Mouse (Mus musculus): ENCODE data around the gene Tm2d1. TPM values are rescaled to one million over a fixed set of nuclear protein-coding genes. Genes with fewer than 3 reads are reported as not detected.
"Not testable (repeated sequence)": the region's sequence is repeated elsewhere in the genome, so short reads cannot be mapped to it uniquely, and the experiment has no call there.

Tm2d1 gene
- 10 to 100 TPM; 34.9 to 49.3 (median 43.3) TPM for polyA plus RNA-seq (2017; shearing (Covaris generic))

DNA sequence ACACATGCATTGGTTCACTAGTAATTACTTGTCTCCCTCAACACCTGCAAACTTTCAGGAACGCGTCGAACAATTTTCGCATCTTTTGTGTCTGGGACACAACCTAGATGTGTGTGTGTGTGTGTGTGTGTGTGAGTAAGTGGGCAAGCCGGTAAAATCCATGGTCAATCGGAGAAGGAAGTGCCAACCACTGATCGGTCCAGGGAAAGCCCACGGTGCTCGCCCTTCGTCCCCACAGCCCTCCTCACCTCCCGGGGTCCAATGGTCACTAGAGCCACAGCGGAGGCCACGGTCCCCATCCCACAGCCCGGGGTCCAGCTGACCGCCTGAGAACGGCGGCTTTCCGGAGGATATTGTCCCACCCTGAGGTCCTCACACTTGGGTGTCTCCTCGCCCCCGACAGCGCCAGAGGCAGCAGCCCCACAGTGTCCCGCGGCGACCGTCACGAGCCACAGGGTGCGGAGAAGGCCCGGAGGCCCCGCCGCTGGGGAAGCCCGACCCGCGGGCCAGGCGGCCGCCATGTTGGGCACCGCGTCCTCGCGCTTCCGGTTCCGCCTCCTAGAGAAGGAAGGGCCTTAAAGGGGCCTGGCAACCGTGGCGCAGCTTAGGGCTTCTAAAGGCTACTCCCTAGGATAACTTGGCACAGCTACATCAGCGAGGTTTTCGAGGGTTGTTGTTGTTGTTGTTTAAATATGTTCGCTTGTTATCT lies at the start of gene Tm2d1:
Tm2d1 (minus strand) TSS at position 591 of the 709 bp plus-strand sequence.
- peak; percentile 98 for ATAC-seq

DNA sequence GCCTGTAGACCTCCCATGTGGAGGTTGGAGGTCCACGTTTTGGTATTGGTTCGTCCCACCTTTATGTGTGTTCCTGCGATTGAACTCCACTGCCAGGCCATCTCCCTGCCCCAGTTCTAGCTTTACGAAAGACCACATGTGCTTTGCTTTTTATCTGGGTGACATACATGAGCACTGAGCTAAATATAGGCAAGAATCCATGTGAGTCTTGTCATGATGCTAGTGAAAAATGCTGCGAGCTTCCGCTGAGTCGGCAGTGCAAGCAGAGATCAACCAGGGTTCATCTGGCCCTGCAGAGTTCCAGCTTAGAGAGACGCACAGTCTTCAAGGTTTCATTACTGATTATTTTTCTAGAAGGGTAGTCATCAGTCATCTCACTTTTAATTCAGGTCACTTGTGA lies 45.3 kb upstream of the Tm2d1 start:
- no peak for ATAC-seq

- ATAC-seq: not testable (repeated sequence)
These were observed 32.0 kb upstream of the Tm2d1 start for GRCm38 (mm10) chr4:98415150-98415549.

DNA sequence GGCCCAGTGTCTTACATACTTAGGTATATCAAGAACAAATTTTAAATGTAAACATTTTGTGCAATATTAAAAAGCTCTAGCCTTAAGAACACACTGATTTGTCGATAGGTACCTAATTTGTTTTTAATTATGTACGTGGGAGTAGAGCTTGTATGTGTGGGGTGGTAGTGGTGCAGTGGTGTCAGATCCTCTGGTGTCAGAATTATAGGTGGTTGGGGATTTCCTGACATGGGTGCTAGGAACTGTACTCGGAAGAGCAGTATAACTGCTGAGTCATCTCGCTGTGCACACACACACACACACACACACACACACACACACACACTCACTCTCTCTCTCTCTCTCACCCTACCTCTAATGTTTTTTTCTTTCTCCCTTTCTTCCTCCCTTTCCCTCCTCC lies 25.3 kb upstream of the Tm2d1 start:
- ATAC-seq: no peak

- no peak for ATAC-seq
These were observed 21.3 kb upstream of the Tm2d1 start for GRCm38 (mm10) chr4:98404412-98404811.

DNA sequence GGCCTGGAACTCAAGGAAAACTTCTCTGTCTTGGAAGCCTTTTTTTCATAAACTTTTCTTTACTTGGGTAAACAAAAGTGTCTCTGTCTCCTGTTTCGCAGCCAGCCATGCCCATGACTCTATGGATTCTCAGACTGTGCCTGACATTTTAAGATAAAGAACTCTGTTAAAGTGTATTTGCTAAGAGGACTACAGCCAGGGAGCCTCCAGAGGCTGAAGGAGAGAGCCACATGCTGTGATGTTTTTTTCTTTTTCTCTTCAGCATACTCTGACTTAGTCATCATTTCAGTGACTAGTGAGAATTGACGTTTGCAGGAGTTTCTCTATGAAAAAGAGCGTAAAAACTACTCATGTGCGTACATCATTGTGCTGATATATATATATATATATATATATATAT lies 20.4 kb upstream of the Tm2d1 start:
- no peak for ATAC-seq

- no peak for ATAC-seq
These were observed 18.5 kb upstream of the Tm2d1 start for GRCm38 (mm10) chr4:98401584-98401962.

DNA sequence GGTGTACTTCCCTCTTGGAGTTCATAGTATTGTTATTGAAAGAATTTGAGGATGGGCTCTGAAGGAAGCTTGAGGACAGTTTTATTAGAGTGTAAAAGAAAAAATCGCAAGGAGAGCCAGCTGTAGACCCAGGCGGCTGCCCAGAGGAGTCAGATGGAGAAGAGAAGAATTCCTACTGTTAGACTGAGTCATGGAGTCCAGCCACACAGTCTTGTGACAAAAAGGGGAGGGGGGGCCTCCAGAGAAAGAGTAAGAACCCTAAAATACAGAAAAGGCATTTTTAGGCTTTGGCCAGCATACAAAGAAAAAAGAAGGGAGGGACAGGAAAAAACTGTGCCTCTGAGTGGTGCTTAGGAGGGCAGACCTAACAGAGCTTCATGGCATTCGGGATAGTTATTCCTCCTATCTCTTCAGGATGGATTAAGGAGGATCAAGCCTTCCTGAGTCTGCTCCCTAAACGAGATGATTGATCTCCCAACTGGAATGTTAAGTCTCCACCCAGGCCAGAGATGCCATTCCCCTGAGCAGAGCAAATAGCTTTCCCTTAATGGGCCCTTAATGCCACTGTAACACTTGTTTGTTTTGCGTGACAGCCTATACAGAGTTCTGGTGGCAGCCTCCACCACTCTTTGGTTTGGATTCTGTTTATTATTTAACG lies 17.9 kb upstream of the Tm2d1 start:
- ATAC-seq: no peak

GRCm38 (mm10) chr4:98395690-98396437 lies 12.8 kb upstream of the Tm2d1 start, which contains the start of gene Patj:
TSS of gene Patj (plus strand) at chr4:98395785.
- peak; percentile 81 for ATAC-seq

- peak; percentile 14 for ATAC-seq
These were observed 12.2 kb upstream of the Tm2d1 start for GRCm38 (mm10) chr4:98395346-98395689.

DNA sequence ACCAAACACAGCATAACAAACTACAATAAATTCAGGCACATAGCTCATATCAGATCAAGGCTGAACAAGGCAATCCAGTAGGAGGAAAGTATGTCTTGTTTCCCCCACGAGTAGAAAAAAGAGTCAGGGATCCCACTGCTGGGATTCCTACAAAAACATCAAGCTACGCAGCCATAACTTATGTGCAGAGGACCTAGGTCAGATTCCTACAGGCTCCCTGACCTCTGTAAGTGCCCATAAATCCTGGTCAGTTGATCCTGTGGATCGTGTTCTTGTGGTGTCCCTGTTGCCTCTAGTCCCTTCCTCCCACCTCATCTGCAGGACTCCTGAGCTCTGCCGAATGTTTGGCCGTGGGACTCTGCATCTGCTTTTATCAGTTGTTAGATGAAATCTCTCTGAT lies 1.9 kb upstream of the Tm2d1 start:
- ATAC-seq: no peak

DNA sequence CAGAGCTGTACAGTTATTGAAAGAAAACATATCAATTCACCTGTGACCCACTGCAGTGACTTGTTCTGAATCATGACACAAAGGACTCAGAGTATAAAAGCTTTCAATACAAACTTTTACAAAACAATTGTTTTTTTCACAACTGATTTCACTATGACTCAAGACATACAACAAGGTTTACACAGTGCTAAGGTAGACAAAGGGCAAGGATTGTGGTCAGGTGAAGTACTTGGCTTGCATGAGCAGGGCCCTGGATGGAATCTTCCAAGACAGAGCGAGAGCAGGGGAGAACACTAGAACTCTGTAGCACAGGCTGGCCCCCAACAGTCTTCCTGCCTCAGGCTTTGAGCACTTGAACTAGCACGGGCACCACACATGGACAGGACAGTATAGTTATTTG lies 6.2 kb downstream of the Tm2d1 start:
- ATAC-seq: no peak

GRCm38 (mm10) chr4:98375401-98375800 lies 7.7 kb downstream of the Tm2d1 start:
- ATAC-seq: peak; percentile 52

DNA sequence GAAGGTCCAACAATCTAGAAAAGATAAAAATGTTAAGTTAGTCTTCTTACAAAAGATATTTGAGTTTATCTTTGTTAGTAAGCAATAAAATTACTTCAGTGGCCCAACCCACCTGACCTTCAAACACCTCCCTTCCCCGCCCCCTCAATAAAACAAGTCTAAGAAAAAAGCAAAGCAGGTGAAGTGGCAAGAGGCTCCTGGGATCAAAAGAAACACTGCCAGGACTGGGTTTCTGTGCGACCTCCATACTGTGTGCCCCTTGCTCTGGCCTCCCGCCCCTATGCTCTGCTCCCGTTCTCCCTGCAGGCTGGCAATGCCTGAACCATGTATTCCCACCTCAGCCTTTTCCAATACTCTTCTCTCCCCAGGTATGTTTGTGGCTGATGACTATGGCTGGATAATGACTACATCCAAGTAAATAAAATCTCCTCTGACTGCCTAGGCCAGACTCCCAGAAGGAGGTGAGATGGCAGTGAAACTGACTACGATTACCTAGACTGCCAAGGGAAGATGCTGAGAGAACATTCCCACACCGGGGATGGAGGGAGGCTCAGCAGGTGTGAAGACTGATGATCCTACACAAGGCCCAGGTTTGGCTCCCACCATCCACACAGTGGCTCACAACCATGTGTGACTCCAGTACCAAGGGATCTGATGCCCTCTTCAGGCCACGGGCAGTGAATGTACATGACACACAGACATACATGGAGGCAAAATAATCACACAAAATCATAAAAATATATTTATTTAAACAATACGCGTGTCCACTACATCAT lies 24.9 kb downstream of the Tm2d1 start:
- ATAC-seq: no peak

DNA sequence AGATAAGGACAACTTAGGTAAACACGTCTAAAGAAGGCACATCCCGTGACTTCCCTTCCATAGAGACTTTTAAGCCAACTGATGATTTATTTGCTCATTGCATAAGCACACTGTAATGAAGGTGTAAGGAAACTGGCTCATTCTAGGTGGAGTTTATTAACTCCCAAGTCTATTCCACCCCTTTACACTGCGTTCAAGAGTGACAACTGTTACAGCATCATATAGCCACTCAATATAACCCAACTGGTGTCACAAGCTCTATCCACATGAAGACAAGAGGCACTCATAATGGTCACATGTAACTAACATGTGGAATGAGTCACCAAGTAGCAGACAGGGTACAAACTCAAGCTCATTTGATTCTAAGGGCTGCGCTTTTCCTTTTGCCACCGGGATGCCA lies 34.5 kb downstream of the Tm2d1 start:
- no peak for ATAC-seq

GRCm38 (mm10) chr4:98345783-98346182 lies 37.3 kb downstream of the Tm2d1 start:
- ATAC-seq: no peak

DNA sequence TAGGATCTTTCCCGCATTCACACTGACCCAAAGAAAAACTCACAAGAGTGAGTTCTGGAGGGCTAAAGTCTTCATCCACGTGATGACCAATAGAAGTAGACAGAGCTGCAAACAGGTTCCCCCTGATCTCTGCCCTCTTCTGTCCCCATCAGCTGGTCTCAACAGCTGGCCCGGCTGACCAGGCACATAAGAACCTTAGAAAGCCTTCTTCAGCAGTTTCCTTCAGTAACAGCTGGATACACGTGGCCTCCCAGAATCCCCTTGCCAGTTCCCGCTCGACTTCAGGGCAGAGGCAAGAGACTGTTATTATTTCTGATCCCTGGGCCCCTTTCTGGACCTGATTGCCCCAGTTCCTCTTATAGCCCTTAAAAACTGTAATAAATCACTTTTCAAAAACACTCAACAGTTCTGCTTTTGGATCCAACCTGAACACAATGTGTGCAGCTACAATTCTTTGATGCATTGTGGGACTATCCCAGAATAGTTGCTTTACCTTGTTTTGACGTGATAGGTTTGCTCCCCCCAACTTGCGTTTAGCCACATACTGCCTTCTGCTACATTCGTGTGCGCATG lies 43.0 kb downstream of the Tm2d1 start:
- no peak for ATAC-seq

- no peak for ATAC-seq
These were observed 44.2 kb downstream of the Tm2d1 start for GRCm38 (mm10) chr4:98338636-98339630.

DNA sequence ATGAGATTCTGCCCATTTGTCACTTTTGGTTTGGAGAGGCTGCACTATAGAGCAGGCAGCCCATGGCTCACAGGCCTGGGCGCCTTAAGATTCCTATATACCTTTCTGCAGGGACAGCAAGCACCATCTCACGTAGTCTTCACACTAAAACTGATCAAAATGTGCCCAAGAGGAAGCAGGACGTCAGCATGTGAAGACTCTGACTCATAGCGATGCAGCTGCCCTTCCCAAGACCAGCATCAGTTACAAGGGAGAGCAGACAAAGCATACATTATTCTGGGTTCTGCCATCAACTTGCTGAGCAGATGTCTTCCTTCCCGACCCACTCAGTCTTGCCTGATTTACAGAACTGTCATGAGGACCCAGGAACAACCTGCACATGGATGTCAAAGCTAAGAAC lies 45.9 kb downstream of the Tm2d1 start:
- no peak for ATAC-seq

- no peak for ATAC-seq
These were observed 47.4 kb downstream of the Tm2d1 start for GRCm38 (mm10) chr4:98335726-98336125.

- peak; percentile 89 for ATAC-seq
These were observed 60.9 kb downstream of the Tm2d1 start for GRCm38 (mm10) chr4:98322223-98322622.

Data from inflammation-experienced regulatory T-cells, adult 6 months (primary cell).